Mouse (Mus musculus) heart, postnatal 36 days (tissue): ENCODE data around the gene Bzw1. TPM values are rescaled to one million over a fixed set of nuclear protein-coding genes. Genes with fewer than 3 reads are reported as not detected.
"Not testable (repeated sequence)": the region's sequence is repeated elsewhere in the genome, so short reads cannot be mapped to it uniquely, and the experiment has no call there.

Source experiments
- DNase-seq, 2 experiments: peaks; one replicate each; pipeline ENCODE4 v3.0.0; 2021 to 2022
- intact Hi-C: fragments of 180-260 bp; cut with DNase I; formaldehyde crosslinking; loops from one replicate; pipeline ENCODE4 v1.15.1; 2025
- total RNA-seq, 2 experiments: library from RNA; stranded (reverse); gene quantifications; 2 replicates each; pipeline ENCODE4 v1.2.3; 2021

Gene Bzw1
- total RNA-seq: 10 to 100 TPM; 73.7 to 74.5 TPM

DNA sequence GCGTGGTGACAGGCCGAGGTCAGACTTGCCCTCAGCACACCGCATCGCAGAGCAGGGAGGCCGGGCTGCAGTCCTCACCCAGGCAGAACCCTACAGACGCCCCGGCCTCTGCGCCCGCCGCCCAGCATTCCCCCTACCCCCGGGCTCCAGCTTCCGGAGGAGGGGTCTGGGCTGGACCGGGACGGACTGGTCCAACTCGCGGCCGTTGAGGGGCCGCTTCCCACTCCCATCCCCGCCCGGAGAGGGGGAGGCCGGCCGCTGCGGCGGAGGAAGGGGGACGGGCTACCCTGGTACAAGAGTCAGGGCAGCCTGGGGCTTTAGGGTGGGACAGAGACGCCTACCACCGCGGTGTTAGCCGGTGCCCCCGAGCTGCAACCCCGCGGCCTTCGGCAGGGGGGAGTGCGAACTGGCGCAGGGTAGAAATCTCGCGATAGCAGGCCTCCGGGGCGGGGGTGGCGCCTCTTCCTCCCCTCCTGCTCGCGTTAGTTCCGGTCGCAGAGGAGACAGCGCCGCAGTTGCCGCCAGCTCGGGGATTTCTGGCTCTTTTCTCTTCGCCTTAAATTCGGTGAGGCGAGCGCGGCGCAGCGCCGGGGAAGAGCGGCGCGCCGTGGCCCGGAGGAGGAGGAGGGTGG lies at the start of gene Bzw1:
Gene Bzw1 (plus strand): TSS at position 247 of the 632 bp plus-strand sequence.
- intact Hi-C loops: loop anchor here (2.0 kb wide), 1 partner anchor 30 kb away; no protein-coding TSS in a partner anchor
- peak; percentile 92 to 96 for DNase-seq

DNA sequence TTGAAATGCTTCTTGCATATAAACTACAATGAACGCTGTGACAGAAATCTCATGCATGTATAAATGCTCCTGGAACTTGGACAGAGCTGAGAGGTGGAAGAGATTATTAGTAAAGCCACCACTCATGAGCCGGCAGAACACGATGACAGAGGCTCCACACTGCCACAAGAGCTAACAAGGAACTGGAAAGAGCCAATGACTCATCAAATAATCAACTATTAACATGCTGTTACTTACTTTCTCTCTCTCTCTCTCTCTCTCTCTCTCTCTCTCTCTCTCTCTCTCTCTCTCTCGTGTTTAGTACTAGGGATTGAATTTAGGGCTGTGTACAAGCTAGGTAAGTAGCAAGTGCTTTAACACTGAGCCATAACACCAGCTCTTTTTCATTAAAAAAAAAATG lies 48.8 kb upstream of the Bzw1 start:
- intact Hi-C loops: no loop called here
- DNase-seq: no peak

DNA sequence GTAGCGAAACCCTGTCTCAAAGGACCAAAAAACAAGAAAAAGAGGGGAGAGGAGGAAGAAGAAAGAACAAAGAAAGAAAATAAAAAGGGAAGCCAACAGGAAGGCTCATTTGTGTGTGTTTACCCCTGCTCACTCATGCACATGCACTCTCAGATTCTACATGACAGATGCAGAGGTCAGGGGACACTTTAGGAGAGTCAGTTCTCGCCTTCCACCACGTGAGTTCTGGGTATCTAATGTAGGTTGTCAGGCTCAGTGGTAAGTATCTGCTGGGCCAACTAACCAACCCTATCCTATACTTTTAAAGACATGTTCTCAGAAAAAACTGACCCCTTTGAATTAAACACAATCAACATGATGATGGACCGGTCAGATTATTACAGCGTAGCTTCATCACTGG lies 48.1 kb upstream of the Bzw1 start:
- DNase-seq: no peak
- intact Hi-C loops: no loop called here

DNA sequence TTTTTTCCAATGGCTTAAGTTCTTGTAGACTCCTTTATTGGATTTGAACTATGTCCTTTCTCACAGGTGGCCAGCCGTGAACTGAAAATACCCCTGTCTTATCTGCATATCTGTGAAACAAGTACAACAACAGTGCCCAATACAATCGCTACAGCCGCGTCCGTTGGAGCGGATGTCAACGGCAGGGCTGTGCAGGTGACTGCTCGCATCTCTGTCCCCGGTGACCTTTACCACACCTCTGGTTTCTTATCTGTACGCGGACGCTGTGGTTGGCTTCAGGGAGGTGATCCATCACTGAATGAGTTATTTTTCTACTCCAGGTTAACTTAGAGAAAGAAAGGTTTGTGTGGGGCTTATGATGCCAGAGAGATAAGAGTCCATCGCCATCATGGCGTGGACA lies 46.5 kb upstream of the Bzw1 start:
- no peak for DNase-seq
- intact Hi-C loops: no loop called here

DNA sequence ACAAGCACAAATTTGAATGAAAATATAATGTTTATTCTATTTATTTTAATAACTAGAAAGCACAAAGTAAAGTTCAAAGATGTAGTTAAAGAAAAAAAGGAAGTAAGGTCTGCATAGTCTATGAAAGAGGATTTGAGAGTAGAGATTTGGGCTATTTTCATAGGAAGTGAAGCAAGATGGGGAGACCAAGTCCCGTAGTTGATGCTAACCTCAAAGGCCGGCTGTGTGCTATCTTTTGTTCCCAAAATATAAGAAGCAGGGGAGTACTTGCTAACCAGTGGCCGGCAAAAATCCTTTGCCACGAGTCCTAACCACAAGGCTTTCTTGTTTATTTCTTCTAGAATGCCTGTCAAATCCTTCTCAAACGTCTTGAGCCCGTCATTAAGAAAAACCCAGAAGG lies 44.0 kb upstream of the Bzw1 start:
- intact Hi-C loops: no loop called here
- no peak for DNase-seq

DNA sequence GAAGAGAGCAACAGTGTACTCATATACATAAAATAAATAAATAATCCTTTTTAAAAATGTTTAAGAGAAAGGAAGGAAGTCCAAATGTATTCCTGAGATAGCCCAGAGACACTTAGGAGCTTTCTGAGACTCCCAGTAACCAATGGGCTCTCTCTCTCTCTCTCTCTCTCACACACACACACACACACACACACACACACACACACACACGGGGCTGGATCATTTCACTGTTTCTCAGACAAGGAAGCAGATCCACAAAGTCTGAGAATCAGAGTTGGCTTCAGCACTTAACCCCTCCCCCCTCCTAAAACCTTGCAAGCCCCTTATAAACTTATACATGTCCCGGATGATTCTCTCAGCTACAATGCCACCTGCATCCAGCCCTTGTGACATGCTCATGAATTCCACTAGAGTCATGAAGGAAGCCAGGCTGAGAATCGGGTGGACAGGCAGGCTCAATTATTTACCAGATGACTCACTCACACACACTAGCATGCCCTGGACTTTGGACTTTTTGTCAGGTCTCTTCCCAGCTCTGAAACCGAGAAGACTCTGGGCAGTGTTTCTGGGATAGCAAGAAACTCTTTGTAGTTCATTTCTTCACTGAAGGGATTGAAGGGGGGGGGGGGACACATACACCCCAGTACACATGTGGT lies 39.3 kb upstream of the Bzw1 start:
- intact Hi-C loops: no loop called here
- no peak for DNase-seq

DNA sequence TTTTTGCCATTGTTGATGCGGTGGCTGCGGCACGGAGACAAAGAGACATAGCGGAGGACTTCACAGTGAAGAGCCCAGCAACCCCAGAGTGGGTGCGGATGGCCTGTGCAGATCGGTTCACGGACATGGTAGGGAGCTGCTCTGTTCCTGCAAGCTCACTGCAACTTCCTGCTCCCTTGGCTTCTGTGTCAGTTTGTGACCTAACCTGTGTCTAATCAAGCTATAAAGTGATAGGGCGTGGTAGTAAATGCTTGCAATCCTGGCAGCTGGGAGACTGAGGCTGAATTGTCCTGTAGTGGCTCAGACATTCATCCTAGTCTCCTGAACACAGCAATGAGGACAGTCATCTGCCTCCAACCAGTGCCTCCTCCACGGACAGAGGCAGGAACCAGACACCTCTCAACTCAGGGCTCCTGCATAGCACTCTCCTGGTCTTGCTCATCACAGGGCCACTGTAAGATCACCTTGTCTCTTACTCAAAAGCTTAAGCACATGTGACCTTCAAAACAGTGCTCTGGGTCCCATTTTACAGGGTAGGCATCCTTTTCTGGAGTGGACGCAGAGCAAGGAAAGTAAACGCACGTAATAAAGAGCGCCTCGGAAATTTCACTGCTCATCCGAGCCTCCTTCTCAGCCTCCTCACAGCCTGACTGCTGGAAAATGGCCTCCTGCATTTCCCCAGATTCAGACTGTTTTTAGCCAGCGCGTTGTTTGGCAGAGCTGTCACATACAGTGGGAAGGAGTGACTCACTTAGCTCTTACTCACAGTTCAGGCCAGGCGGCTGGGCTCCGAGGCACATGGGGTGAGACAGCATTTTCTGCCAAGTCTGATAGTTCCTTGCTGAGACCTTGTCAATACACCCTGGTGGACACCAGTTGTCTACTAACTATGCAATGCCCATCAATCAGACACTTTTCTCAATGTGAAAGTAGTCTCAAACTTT lies 33.5 kb upstream of the Bzw1 start:
- intact Hi-C loops: no loop called here
- DNase-seq: peak; percentile 41 to 43

DNA sequence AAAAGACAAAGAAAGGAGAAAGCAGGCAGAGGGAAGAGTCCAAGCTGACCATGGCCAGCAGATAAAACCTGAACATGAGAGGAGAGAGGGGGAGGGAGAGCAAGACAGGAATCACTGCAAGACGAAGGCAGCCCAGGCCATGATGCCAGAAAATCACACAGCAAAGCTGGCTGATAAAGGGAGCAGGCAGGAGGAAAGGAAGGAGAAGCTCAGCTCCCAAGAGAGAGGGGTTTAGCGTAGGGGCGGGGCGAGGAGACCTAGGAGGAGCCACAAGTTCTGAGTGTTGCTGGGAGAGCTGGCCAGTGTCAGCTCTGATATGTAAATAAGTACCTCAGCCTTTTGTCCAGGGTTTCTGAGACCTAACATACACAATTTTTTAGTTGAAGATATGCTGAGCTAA lies 30.4 kb upstream of the Bzw1 start:
- DNase-seq: no peak
- intact Hi-C loops: no loop called here

DNA sequence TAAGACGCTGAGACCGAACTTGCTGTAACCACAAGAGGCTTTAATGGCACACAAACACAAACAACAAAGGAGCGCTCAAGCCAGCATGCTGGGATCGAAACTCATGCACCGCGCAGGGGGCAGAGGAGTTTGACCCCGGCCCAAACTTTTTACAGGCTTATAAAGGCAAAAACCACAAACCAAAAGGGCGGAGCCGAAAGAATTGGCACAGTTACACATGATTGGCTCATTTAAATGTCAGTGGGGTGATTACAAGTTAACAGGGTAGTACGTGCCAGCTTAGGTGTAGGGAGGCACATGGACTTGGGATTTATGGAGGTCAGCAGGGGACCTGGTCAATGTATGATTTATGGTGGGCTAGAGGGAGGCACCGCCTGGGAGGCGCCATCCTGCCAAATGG lies 28.1 kb upstream of the Bzw1 start:
- DNase-seq: no peak
- intact Hi-C loops: no loop called here

DNA sequence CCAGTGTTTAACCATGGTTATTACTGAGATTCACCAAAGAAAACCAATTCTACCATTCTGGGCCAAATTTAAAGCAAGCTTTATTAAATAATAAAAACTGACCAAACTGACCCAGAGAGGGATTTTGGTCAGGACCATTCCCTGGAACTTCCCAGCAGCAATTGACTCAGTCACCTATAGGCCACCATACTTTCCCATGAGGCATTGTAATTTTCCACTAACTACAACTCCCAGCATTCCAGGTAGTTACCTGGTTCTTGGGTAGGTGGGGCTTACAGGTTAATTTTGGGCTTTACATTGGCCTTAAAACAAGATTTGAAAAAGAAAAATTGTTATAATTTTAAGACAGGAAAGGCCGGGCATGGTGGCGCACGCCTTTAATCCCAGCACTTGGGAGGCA lies 26.9 kb upstream of the Bzw1 start:
- intact Hi-C loops: no loop called here
- no peak for DNase-seq

DNA sequence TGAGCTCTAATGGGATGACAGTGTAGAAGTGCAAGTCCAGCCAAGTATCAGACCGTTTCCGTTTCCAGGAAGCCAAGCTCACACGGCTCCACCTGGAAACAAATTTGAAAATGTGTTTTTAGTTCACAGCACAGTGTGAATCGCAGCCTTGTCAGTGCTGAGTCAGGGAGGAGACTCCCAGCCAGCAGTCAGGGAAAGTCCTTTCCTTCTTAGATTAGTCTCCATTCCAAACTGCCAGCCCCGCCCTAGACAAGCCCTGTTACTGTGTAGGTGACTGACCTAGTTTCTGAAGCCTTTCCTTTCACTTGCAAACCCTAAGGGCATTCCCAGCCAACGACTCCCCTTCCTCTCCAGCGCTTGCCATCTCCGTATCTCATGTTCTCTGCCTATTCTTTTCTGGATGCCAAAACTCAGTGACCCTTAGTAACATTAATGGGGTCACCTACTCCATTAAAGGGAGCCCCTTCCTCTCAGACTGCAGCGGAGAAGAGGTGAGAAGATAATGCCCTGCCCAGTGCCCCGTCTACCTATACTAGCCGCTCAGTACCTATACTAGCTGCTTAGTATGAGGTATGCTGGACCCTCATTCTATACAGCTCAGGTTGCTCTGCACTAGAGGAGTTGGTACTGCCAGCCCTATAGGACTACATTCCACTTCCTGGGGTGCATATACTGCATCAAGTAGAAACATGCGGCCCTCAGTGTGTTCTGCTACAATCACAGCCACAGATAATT lies 25.8 kb upstream of the Bzw1 start:
- DNase-seq: no peak

DNA sequence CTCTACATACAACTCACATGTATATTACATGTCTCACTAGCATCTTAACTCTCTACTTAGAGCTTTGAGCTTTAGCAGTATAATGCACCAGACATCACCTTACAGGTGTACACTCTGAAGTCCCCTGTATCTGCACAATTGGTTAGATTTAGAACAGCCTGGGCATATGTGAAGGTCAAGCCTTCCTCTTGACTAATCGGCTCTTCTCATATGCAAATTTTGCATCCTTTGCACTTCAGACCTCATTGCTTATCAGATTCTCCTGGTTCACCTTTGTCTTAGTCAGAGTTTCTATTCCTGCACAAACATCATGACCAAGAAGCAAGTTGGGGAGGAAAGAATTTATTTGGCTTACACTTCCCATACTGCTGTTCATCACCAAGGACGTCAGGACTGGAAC lies 23.0 kb upstream of the Bzw1 start:
- no peak for DNase-seq
- intact Hi-C loops: no loop called here

More for the DNA sequence above, 25.8 kb upstream of the Bzw1 start:
- intact Hi-C loops: no loop called here

DNA sequence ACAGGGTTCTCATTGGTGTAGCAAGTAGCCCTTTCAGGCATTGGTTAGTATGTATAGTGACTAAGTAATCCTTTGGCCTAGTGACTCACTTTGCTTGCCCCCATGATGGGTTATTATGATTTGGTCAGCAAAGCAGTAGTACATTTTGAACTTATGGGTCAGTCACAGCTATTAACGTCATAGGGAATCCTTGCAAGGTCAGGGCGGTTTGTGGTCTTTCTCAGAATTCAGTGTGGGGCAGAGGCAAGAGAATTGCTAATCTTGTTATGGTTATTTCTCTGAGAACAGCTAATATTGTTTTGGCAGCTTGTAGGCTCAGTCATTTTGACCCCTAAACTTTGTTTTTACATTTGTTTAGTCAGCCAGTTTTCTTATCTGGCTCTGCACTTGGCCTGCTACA lies 18.4 kb upstream of the Bzw1 start:
- DNase-seq, intact Hi-C loops: not testable (repeated sequence)

DNA sequence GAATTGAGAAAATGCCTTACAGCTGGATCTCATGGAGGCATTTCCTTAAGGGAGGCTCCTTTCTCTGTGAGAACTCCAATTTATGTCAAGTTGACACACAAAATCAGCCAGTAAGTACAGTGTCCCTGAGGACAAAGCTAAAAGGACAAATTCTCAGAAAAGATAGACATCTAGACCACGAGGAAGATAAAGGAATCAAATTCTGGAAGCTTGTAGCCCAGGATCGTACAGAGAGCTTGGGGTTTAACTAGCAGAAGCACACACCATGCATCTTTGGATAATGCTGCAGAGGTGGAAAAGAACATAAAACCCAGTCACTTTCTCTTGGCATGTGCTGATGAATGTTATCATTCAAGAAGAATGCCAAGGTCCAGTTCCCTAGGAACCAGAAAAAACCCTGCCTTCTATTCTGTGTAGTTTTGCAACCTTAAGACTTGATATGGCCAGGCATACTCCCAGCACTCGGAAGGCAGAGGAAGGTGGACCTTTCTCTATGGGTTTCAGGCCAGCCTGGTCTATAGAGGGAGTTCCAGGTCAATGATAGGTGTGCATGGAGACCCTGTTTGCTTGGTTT lies 17.0 kb upstream of the Bzw1 start:
- DNase-seq: no peak
- intact Hi-C loops: no loop called here

DNA sequence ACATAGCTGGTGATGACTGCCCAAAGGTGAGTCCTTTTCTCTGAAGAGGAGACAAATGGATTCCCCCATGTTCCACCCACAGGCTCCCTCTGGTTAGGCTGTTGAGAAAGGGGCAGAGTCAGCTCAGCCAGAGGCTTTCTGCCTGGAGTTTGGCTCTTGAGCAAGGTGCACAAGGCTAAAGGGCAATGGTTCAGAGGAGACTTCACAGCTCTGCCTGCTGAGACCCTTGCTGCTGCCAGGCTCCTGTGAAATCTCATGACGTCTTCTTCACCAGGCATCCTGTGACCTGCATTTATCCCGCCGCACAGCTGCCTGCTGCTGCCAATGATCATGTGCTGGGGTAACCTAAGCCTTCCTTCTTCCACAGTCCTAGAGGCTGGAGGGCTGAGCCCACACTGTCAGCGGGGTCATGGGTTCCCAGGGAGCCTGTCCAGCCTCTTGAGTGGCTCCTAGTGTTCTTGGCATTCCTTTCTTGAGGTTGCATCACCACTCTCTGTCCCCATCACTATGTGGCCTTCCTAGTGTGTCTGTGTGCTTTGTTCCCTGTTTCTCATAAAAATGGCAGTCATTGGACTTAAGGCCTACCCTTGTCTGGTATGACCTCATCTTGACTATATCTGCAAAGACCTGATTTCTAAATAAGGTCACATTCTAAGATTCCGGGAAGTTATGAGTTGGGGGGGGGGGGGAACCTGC lies 10.0 kb upstream of the Bzw1 start:
- no peak for DNase-seq
- intact Hi-C loops: no loop called here

DNA sequence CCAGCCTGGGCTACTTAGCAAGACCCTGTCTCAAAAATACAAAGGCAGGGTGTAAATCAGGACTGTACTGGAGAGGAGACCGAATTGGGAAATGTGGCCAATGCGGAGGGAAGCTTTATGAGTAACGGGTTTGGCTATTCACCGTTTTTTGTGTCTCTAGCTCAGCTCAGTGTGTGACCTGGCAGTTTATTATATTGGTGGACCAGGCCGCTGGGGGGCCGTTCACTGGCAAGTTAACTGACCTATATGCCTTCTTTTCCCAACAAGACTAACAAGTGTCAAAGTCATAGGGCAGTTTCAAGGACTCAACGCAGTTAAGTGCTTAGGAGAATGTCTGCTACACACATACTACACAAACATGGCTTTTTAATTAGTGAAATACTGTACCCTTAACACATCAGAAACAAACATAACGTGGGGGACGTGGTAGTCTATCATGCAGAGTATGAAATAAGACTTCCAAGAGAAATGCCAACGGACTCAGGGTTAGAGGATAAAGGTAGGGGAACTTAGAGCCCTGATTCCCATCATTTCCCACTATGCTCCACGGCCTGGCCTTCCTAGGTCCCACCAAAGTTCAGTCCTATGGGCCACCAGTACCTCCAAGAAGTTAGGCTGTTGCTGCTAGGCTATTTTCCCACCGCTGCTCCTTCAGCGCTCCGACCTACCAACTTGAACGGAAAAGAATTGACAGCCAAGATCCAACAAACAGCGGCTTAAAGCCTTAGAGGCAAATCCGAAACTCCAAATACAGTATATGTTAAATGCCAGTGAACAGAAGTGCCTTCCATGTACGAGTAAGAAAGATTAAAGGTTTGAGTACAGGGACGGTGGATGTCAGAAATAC lies 1.1 kb upstream of the Bzw1 start:
- intact Hi-C loops: loop anchor here (2.0 kb wide), 1 partner anchor 31 kb away; no protein-coding TSS in a partner anchor
- DNase-seq: no peak

DNA sequence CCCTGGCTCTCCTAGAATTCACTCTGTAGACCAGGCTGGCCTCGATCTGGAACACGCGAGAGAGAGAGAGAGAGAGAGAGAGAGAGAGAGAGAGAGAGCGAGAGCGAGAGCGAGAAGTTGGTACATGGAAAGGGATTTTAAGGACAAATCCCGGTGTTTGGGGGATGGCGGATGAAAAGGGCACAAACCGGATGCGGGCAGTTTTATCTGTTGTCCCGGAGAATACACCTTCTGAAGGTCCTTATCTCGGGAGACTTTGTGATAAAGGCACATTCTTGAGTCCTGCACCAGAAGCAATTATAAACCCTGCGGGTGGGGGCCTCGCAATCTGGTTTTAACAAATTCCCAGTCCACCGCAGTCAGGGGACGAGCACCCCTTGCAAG lies 438 bp upstream of the Bzw1 start:
- no peak for DNase-seq
- intact Hi-C loops: loop anchor here (2.0 kb wide), 1 partner anchor 31 kb away; no protein-coding TSS in a partner anchor

DNA sequence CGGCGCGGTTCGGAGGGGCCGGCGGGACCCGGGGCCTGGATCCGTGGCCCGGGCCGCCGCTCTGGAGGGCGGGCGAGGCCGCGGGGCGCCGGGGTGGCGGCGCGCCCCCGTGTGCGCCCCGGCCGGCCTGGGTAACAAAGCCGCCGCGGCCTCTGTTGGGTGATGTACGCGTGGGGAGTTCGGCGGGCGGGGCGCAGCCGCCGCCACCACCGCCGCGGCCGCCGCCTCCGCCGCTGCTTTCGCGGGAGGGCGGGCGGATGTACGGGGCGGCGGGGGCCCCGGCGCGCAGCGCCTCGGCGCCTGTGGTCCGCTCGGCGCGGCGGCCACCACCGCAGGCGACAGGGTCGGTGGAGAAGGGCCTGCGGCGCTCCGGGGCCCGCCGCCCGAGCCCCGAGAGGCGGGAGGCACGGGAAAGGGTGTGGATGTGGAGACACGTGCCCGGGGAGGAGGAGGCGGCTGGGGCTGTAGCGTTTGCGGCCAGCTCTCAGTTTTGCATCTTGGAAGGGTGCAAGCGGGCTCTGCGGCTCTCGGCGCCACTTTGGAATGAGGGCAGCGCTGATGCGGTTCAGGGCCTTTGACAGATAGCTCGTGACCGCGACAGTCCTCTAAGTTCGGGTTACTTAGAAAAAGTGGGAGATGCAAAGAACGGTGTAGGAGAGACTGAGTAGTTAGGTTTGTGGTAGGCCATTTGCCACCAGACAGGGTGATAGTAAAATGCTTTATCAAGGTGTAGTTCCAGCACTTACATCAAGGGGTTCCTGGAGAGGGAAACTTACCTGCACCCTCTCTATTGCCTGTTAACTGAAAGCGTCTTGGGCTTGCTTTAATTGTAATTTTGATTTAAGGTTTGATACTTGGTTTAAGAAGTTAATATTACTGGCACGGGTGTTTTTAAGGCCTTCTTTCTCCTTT lies 842 bp downstream of the Bzw1 start:
- peak; percentile 42 to 58 for DNase-seq
- intact Hi-C loops: loop anchor here (2.0 kb wide), 1 partner anchor 29 kb away; no protein-coding TSS in a partner anchor
